Mouse (Mus musculus) bone marrow macrophage, adult 2 months (primary cell): Measurements from ENCODE around the gene Zfp451.

Source experiments
- CTCF ChIP-seq: IDR thresholded peaks from 2 replicates; pipeline ENCODE4 v1.5.1; 2012; ENCODE audit warnings: low read depth, mild to moderate bottlenecking, low read length, moderate library complexity
- POLR2A ChIP-seq: IDR thresholded peaks from 2 replicates; pipeline ENCODE4 v1.6.1; 2012; ENCODE audit warnings: mild to moderate bottlenecking, low read depth, low read length, borderline replicate concordance

GRCm38 (mm10) chr1:33733044-33733443 lies 81.4 kb downstream of the Zfp451 start:
- TF ChIP-seq CTCF (no peak), POLR2A (no peak)
